Mouse (Mus musculus): ENCODE measurements around the gene Tle6. TPM values are rescaled to one million over a fixed set of nuclear protein-coding genes. Genes with fewer than 3 reads are reported as not detected.
A peak's percentile ranks its signal among the peaks of the same experiment; 100 is the strongest.

Gene Tle6
- total and polyA plus RNA-seq, 3 experiments, result 16.9 to 31.9 TPM; not detected in 1

DNA sequence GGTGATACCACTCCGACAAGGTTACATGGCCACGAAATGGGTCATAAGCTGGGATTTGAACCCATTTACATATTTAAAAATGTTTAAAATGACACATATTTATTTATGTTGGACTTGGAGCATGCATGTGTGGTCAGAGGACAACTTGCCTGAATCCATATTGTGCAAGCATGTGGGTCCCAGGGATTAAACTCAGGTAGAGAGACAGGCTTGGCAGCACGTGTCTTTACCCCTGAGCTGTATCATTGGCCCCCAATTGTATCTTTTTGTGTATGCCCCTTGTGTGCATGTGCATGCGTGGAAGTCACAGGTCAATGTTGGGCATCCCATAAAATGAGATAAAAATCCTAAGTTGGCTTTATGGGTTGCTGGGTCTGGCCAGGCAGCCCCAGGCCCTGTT, 44.5 kb upstream of the Tle6 start:
- H3K9ac ChIP-seq (ENCODE audit: control insufficient read depth, low read depth, low read length, poor library complexity, severe bottlenecking), result no peak overlapping the region
- H3K36me3 ChIP-seq (ENCODE audit: control insufficient read depth in 1 of 2, insufficient read depth in 2 of 2, low read length in 2 of 2), result peaks cover 0 to 6% of the 10 kb centered on the region in 2 experiments; a peak in 1 of 4 replicates
- TF ChIP-seq CHD1 (IDR thresholded peaks at IDR 0.05; ENCODE audit: low read depth, low read length) (no peak), POLR2AphosphoS2 (IDR thresholded peaks at IDR 0.05; ENCODE audit: low read length) (no peak), MAFK (IDR thresholded peaks at IDR 0.05; ENCODE audit: borderline replicate concordance, low read depth, low read length) (no peak), TAL1 (IDR thresholded peaks at IDR 0.05; ENCODE audit: low read length) (no peak), ZKSCAN1 (IDR thresholded peaks at IDR 0.05; ENCODE audit: low read depth, low read length) (no peak), HCFC1 (IDR thresholded peaks at IDR 0.05; ENCODE audit: low read depth, low read length) (no peak), SMC3 (IDR thresholded peaks at IDR 0.05; ENCODE audit: low read depth, low read length) (no peak)
- DNase-seq (ENCODE audit: low read depth, low spot score), result no peak
- peaks cover 2 to 19% of the 10 kb centered on the region in 2 experiments; a peak in 3 of 4 replicates for H3K4me1 ChIP-seq (ENCODE audit: control insufficient read depth in 1 of 2, insufficient read depth in 2 of 2, low read length in 2 of 2)
- H3K79me2 ChIP-seq (ENCODE audit: control insufficient read depth, insufficient read depth, low read length, poor library complexity), result peaks cover 12% of the 10 kb centered on the region
- H3K27ac ChIP-seq (ENCODE audit: control insufficient read depth, low read depth, low read length), result no peak overlapping the region
- H3K4me3 ChIP-seq (ENCODE audit: control insufficient read depth in 1 of 2, insufficient read depth in 1 of 2, low read depth in 2 of 2, low read length in 2 of 2), result no peak overlapping the region
- no peaks in the 10 kb centered on the region for H3K9me3 ChIP-seq (replicated peaks; ENCODE audit: insufficient read depth, low read length)
- H3K27me3 ChIP-seq (ENCODE audit: control insufficient read depth in 1 of 2, insufficient read depth in 2 of 2, low read length in 2 of 2), result no peaks in the 10 kb centered on the region

DNA sequence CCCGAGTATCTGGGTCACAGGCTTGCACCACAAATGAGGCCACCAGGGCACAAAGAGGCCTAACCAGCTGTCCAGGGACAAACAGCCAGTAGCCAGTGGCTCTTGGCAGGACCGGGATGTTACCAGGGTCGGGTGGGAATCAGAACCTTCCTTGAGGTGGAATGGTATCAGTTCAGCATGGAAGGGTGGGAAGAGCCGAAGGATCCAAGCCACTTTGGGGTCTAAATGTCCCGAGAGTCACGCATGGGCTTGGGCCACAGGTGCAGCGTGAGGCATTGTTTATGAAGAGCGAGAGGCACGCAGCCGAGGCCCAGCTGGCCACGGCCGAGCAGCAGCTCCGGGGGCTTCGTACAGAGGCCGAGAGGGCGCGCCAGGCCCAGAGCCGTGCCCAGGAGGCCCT, 43.8 kb upstream of the Tle6 start:
- H3K9ac ChIP-seq (ENCODE audit: control insufficient read depth, low read depth, low read length, poor library complexity, severe bottlenecking), result peak overlapping the region; percentile 82
- H3K4me3 ChIP-seq (ENCODE audit: control insufficient read depth in 1 of 2, insufficient read depth in 1 of 2, low read depth in 2 of 2, low read length in 2 of 2), result peak overlapping the region; percentile 55 to 81; a peak in 3 of 4 replicates
- peak overlapping the region; percentile 76; the same call in 1 of the 2 replicates for H3K27ac ChIP-seq (ENCODE audit: control insufficient read depth, low read depth, low read length)
- peaks cover 7% of the 10 kb centered on the region for H3K79me2 ChIP-seq (ENCODE audit: control insufficient read depth, insufficient read depth, low read length, poor library complexity)
- no peaks in the 10 kb centered on the region for H3K27me3 ChIP-seq (ENCODE audit: control insufficient read depth in 1 of 2, insufficient read depth in 2 of 2, low read length in 2 of 2)
- peaks cover 0 to 6% of the 10 kb centered on the region in 2 experiments; a peak in 1 of 4 replicates for H3K36me3 ChIP-seq (ENCODE audit: control insufficient read depth in 1 of 2, insufficient read depth in 2 of 2, low read length in 2 of 2)
- TF ChIP-seq MAZ (IDR thresholded peaks at IDR 0.05; ENCODE audit: low read depth, low read length) (no peak), CHD2 (IDR thresholded peaks at IDR 0.05; ENCODE audit: low read length) (no peak), NRF1 (IDR thresholded peaks at IDR 0.05; ENCODE audit: insufficient read depth, low read depth, low read length, poor library complexity, severe bottlenecking) (no peak), USF2 (IDR thresholded peaks at IDR 0.05; ENCODE audit: borderline replicate concordance in 1 of 2, insufficient read depth in 1 of 2, low read depth in 1 of 2, low read length in 2 of 2) (no peak), MYB (IDR thresholded peaks at IDR 0.05; ENCODE audit: low read depth, low read length) (no peak), TCF12 (IDR thresholded peaks at IDR 0.05; ENCODE audit: low read depth, low read length) (no peak), MXI1 (IDR thresholded peaks at IDR 0.05; ENCODE audit: low read depth, low read length) (no peak), RCOR1 (IDR thresholded peaks at IDR 0.05; ENCODE audit: low read depth, low read length) (no peak), GABPA (IDR thresholded peaks at IDR 0.05; ENCODE audit: low read depth, low read length) (no peak), POLR2AphosphoS2 (IDR thresholded peaks at IDR 0.05; ENCODE audit: low read length) (no peak), ZC3H11A (IDR thresholded peaks at IDR 0.05; ENCODE audit: low read depth, low read length) (no peak), ETS1 (IDR thresholded peaks at IDR 0.05; ENCODE audit: low read depth, low read length) (no peak), SIN3A (IDR thresholded peaks at IDR 0.05; ENCODE audit: low read length) (no peak), CTCF (IDR thresholded peaks at IDR 0.05 in 2 of 3, conservative IDR thresholded peaks at IDR 0.05 in 1 of 3; ENCODE audit: control insufficient read depth in 1 of 3, insufficient read depth in 1 of 3, low read depth in 2 of 3, low read length in 3 of 3, poor library complexity in 1 of 3, severe bottlenecking in 1 of 3) (no peak), BHLHE40 (IDR thresholded peaks at IDR 0.05; ENCODE audit: borderline replicate concordance, low read depth, low read length) (no peak), ELF1 (IDR thresholded peaks at IDR 0.05; ENCODE audit: low read depth, low read length) (no peak), JUND (IDR thresholded peaks at IDR 0.05; ENCODE audit: low read depth, low read length) (no peak), POLR2AphosphoS5 (IDR thresholded peaks at IDR 0.05; ENCODE audit: borderline replicate concordance, low read depth, low read length) (no peak), E2F4 (IDR thresholded peaks at IDR 0.05; ENCODE audit: borderline replicate concordance, low read depth, low read length) (no peak)
- no peak for DNase-seq (ENCODE audit: low read depth, low spot score)
- no peaks in the 10 kb centered on the region for H3K9me3 ChIP-seq (replicated peaks; ENCODE audit: insufficient read depth, low read length)
- peaks cover 2 to 15% of the 10 kb centered on the region in 2 experiments; a peak in 3 of 4 replicates for H3K4me1 ChIP-seq (ENCODE audit: control insufficient read depth in 1 of 2, insufficient read depth in 2 of 2, low read length in 2 of 2)
